Mouse (Mus musculus) bone marrow macrophage, adult 2 months (primary cell): ENCODE data around the gene Phka2.

ENCODE experiments used
- CTCF ChIP-seq: IDR thresholded peaks from 2 replicates; pipeline ENCODE4 v1.5.1; 2012; ENCODE audit warnings: low read depth, mild to moderate bottlenecking, low read length, moderate library complexity
- POLR2A ChIP-seq: IDR thresholded peaks from 2 replicates; pipeline ENCODE4 v1.6.1; 2012; ENCODE audit warnings: mild to moderate bottlenecking, low read depth, low read length, borderline replicate concordance

DNA sequence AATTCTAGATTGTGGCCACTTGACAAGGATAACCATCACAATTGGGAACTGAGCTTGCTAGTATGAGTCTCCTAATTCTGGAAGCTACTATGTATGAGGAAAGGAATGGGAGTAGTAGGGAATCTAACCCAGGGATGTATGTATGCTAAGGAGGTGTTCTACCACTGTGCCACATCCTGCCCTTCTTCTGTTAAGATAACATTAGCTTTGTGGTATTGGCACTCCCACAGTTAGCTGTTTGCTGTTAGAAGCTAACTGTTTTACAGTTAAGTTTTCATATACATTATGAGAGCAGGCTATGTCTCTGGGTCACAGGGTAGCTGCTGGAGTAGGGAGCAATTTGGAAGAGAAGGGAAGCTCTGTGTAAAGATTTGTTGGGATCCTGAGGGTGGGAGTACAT, 14.1 kb downstream of the Phka2 start:
- TF ChIP-seq CTCF, result no peak
- TF ChIP-seq POLR2A, result no peak
